Mouse (Mus musculus): ENCODE data around the gene Khdrbs1. TPM values are rescaled to one million over a fixed set of nuclear protein-coding genes. Genes with fewer than 3 reads are reported as not detected.
"Not testable (repeated sequence)": the region's sequence is repeated elsewhere in the genome, so short reads cannot be mapped to it uniquely, and the experiment has no call there.

The Khdrbs1 gene
- total RNA-seq, 2 experiments from 2014 or later: 67.8 to 76.8 TPM

- DNase-seq: no peak
- intact Hi-C loops (cut with DNase I): no loop called here
These were observed 4.5 kb upstream of the Khdrbs1 start for GRCm38 (mm10) chr4:129746591-129746990.

DNA sequence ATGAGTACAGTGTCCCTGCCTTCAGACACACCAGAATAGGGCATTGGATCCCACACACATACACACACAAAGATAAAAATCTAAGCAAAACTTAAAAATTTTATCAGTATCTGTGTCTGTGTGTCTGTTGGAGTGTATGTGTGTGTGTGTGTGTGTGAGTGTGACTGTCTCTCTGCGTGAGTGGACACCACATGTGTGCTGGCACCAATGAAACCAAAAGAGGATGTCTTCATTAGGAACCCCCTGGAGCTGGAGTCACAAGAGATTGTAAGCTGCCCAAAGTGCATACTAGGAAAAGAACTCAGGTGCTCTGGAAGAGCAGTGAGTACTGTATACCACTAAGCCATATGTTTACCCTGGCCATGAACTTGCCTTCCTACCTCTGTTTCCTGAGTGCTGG, 4.0 kb upstream of the Khdrbs1 start:
- DNase-seq: no peak
- intact Hi-C loops (cut with DNase I): no loop called here

GRCm38 (mm10) chr4:129743494-129743893, 1.4 kb upstream of the Khdrbs1 start:
- intact Hi-C loops (cut with DNase I): loop anchor here (5.0 kb wide), 2 partner anchors 41 to 74 kb away; no protein-coding TSS in a partner anchor
- no peak for DNase-seq

DNA sequence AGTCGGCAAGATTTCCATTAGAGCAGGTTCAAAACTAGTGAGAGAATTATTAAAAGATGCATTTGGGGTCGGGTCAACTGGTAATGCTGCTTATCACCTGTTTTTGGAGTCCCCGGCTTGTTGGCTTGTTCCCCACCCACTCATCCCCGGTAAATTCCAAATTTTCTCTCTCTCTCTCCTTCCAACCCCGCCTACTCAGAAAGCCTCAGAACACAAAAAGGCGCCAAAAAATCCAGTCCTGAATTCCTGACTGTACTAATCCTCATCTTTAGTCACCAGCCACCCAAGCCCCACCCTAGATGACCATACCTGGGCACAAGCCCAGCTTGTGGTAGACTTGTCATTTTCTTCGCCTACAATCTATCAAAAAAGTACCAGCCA, 897 bp upstream of the Khdrbs1 start:
- intact Hi-C loops (cut with DNase I): loop anchor here (5.0 kb wide), 2 partner anchors 41 to 74 kb away; no protein-coding TSS in a partner anchor
- DNase-seq: no peak

GRCm38 (mm10) chr4:129741974-129742231, 200 bp downstream of the Khdrbs1 start:
- DNase-seq: no peak
- intact Hi-C loops (cut with DNase I): loop anchor here (5.0 kb wide), 2 partner anchors 40 to 75 kb away; no protein-coding TSS in a partner anchor

GRCm38 (mm10) chr4:129741251-129741973, 691 bp downstream of the Khdrbs1 start:
- intact Hi-C loops (cut with DNase I): loop anchor here (5.0 kb wide), 2 partner anchors 39 to 76 kb away; no protein-coding TSS in a partner anchor
- DNase-seq: peak; percentile 51 to 62

GRCm38 (mm10) chr4:129739111-129739645, 2.9 kb downstream of the Khdrbs1 start:
- intact Hi-C loops (cut with DNase I): no loop called here
- DNase-seq: no peak

- no peak for DNase-seq
- intact Hi-C loops (cut with DNase I): no loop called here
These were observed 5.9 kb downstream of the Khdrbs1 start for GRCm38 (mm10) chr4:129736173-129736572.

- DNase-seq; intact Hi-C loops (cut with DNase I): not testable (repeated sequence)
These were observed 6.6 kb downstream of the Khdrbs1 start for GRCm38 (mm10) chr4:129735485-129735884.

GRCm38 (mm10) chr4:129731423-129731822, 10.7 kb downstream of the Khdrbs1 start:
- no peak for DNase-seq
- intact Hi-C loops (cut with DNase I): no loop called here

DNA sequence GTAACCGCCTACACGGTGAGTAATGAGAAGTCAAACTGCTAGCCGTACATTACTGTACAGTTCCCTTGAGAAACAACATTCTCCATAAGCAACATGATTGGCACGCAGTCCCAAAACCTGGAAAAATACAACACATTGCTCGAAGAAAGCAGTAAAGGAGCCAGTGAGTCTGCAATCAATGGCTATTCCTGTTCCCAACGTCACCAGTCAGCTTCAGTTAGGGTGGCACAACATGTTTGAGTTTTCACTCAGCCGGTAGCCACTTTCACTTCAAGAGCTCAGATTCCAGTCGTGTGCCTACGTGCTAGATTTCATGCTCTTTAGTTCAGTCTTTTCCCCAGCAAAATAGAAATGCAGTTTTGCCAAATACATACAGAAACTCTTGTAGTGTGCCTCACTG, 25.8 kb downstream of the Khdrbs1 start:
- no peak for DNase-seq
- intact Hi-C loops (cut with DNase I): no loop called here

- peak; percentile 34 to 48 for DNase-seq
These were observed 32.5 kb downstream of the Khdrbs1 start for GRCm38 (mm10) chr4:129709486-129710129.

DNA sequence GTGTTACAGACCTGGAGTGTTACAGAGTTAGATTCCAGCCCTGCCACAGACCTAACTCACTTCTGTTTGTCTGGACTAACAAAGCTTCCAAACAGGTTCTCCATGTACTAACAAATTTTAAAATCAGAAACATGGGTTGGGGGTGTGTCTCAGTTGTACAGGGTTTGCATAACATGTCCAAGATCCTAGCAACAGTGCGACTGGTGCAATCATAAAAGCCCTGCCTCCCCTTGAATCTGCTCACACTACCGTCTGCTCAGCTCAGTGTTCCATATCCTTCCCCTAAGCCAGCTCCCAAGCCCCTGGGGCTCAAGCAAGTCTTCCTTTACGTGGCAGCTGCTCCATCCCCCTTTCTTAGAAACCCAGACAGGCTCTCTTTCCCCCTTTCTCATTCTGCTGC, 35.4 kb downstream of the Khdrbs1 start:
- DNase-seq: no peak
- intact Hi-C loops (cut with DNase I): loop anchor here (10.0 kb wide), 1 partner anchor 378 kb away; no protein-coding TSS in a partner anchor

More at GRCm38 (mm10) chr4:129709486-129710129, 32.5 kb downstream of the Khdrbs1 start:
- intact Hi-C loops (cut with DNase I): loop anchor here (10.0 kb wide), 1 partner anchor 375 kb away; no protein-coding TSS in a partner anchor

- intact Hi-C loops (cut with DNase I): loop anchor here (5.0 to 10.0 kb wide), 3 partner anchors 40 to 382 kb away; partner anchors contain the start of genes Adgrb2 and Khdrbs1
- DNase-seq: peak; percentile 80 to 81
These were observed 39.6 kb downstream of the Khdrbs1 start for GRCm38 (mm10) chr4:129702454-129702853.

- peak; percentile 91 to 93 for DNase-seq
- intact Hi-C loops (cut with DNase I): loop anchor here (2.0 to 10.0 kb wide), 5 partner anchors 41 to 383 kb away; partner anchors contain the start of genes Adgrb2, Khdrbs1 and Spocd1
These were observed 40.4 kb downstream of the Khdrbs1 start for GRCm38 (mm10) chr4:129701503-129702377.

GRCm38 (mm10) chr4:129700661-129701060, 41.4 kb downstream of the Khdrbs1 start:
- intact Hi-C loops (cut with DNase I): loop anchor here (2.0 to 10.0 kb wide), 5 partner anchors 42 to 384 kb away; partner anchors contain the start of genes Adgrb2, Khdrbs1 and Spocd1
- not testable (repeated sequence) for DNase-seq

GRCm38 (mm10) chr4:129700216-129700615, 41.9 kb downstream of the Khdrbs1 start:
- intact Hi-C loops (cut with DNase I): loop anchor here (2.0 to 10.0 kb wide), 5 partner anchors 42 to 385 kb away; partner anchors contain the start of genes Adgrb2, Khdrbs1 and Spocd1
- DNase-seq: no peak

DNA sequence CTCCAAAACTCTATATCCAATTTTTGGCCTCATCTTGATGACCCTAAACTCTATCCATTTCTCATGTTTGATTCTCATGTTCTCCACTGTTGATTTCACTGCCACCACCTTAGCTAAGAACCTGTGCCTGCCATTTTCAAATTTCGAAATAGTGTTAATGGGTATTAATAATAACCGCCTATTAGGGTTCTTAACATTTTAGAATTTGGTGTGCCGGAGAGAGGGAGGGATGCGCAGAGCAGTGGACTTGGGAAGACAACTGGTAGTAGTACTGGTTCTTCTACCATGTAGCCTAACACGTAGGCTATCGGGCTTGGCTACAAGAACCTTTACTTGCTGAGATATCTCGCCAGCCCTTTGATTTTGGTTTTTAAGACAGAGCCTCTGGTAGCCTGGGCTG, 44.9 kb downstream of the Khdrbs1 start:
- DNase-seq: no peak
- intact Hi-C loops (cut with DNase I): no loop called here

DNA sequence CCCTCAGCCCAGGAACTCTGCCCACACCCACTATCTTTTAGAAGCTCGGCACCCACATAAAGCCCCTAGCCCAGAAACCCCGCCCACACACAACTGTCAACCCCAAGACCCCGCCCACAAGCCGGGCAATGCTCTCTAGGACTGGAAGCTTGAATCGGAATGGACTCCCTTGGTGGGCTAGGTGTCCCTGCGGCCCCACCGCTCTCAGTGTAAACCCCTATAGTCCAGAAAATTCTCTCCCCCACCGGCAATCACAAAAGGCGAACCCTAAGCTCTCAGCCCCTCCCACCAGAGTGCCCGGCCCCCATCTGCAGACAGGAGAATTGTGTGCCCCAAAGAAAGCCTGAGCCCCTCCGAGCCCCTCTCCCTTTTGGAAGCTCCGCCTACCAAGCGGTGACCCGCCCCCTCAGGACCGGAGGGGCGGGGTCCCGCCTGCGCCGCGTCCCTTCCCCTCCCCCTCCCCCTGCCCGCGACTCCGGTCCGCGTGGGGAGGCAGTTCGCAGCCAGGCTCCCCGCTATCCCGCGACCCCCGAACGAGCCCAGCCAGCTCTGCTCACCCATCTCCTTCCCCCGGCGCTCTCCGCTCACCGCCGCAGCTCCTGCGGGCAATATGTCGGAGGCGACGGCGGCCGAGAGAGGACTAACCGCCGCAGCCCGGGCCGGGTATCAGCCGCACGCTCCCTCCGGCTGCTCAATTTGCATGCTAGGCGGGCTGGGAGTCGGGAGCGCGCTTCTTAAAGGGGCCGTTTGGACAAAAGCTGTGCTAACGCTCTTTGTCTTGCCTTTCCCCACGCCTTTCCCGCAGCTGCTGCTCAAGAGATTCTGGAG, 45.7 kb downstream of the Khdrbs1 start, which contains the start of gene Tmem39b:
Gene Tmem39b, minus strand, starts transcription at position 681 of the 828 bp plus-strand sequence.
- intact Hi-C loops (cut with DNase I): loop anchor here (1.0 kb wide), 1 partner anchor 23 kb away; no protein-coding TSS in a partner anchor
- DNase-seq: peak; percentile 93 to 94
